Mouse (Mus musculus): ENCODE data around the gene Mmp8. TPM values are rescaled to one million over a fixed set of nuclear protein-coding genes. Genes with fewer than 3 reads are reported as not detected.

The Mmp8 gene
- polyA plus RNA-seq, 1 experiment from 2014 or later = not detected

- DNase-seq (ENCODE audit: low spot score) (no peak), ATAC-seq (no peak)
- Histone ChIP-seq H3K9me3 (replicated peaks; ENCODE audit: control insufficient read depth, low read length) (no peaks in the 10 kb centered on the region), H3K4me1 (ENCODE audit: control insufficient read depth, insufficient read depth, low read length) (no peaks in the 10 kb centered on the region), H3K27me3 (replicated peaks; ENCODE audit: control insufficient read depth, insufficient read depth, low read length) (no peaks in the 10 kb centered on the region), H3K4me3 (ENCODE audit: low read depth, low read length) (no peak overlapping the region), H3K27ac (ENCODE audit: low read depth, low read length) (no peak overlapping the region), H3K9ac (ENCODE audit: low read length) (no peak overlapping the region), H3K36me3 (ENCODE audit: control insufficient read depth, insufficient read depth, low read length) (no peaks in the 10 kb centered on the region), H3K4me2 (ENCODE audit: low read length) (no peak overlapping the region)
- whole genome bisulfite sequencing = 78% methylated on average over 2 of the region's 2 CpGs
Observed at GRCm38 (mm10) chr9:7572663-7573308, 14.5 kb downstream of the Mmp8 start.

- DNase-seq (ENCODE audit: low spot score) (no peak), ATAC-seq (no peak)
- 83% methylated on average over 3 of the region's 3 CpGs for WGBS
- H3K4me1 ChIP-seq (ENCODE audit: control insufficient read depth, insufficient read depth, low read length) = no peaks in the 10 kb centered on the region
- no peaks in the 10 kb centered on the region for H3K27me3 ChIP-seq (replicated peaks; ENCODE audit: control insufficient read depth, insufficient read depth, low read length)
- no peak overlapping the region for H3K27ac ChIP-seq (ENCODE audit: low read depth, low read length)
- H3K9me3 ChIP-seq (replicated peaks; ENCODE audit: control insufficient read depth, low read length) = no peaks in the 10 kb centered on the region
- no peak overlapping the region for H3K9ac ChIP-seq (ENCODE audit: low read length)
- H3K4me2 ChIP-seq (ENCODE audit: low read length) = no peak overlapping the region
- no peaks in the 10 kb centered on the region for H3K36me3 ChIP-seq (ENCODE audit: control insufficient read depth, insufficient read depth, low read length)
- H3K4me3 ChIP-seq (ENCODE audit: low read depth, low read length) = no peak overlapping the region
Observed at GRCm38 (mm10) chr9:7575526-7575925, 17.3 kb downstream of the Mmp8 start.

GRCm38 (mm10) chr9:7577371-7577770 lies 19.1 kb downstream of the Mmp8 start:
- Histone ChIP-seq H3K4me3 (ENCODE audit: low read depth, low read length) (no peak overlapping the region), H3K4me2 (ENCODE audit: low read length) (no peak overlapping the region), H3K9me3 (replicated peaks; ENCODE audit: control insufficient read depth, low read length) (no peaks in the 10 kb centered on the region), H3K9ac (ENCODE audit: low read length) (no peak overlapping the region), H3K36me3 (ENCODE audit: control insufficient read depth, insufficient read depth, low read length) (no peaks in the 10 kb centered on the region), H3K27me3 (replicated peaks; ENCODE audit: control insufficient read depth, insufficient read depth, low read length) (no peaks in the 10 kb centered on the region), H3K27ac (ENCODE audit: low read depth, low read length) (no peak overlapping the region), H3K4me1 (ENCODE audit: control insufficient read depth, insufficient read depth, low read length) (no peaks in the 10 kb centered on the region)
- DNase-seq (ENCODE audit: low spot score) (no peak), ATAC-seq (no peak)
- WGBS = 93% methylated on average over 2 of the region's 2 CpGs

- Histone ChIP-seq H3K9me3 (replicated peaks; ENCODE audit: control insufficient read depth, low read length) (no peaks in the 10 kb centered on the region), H3K27ac (ENCODE audit: low read depth, low read length) (no peak overlapping the region), H3K27me3 (replicated peaks; ENCODE audit: control insufficient read depth, insufficient read depth, low read length) (no peaks in the 10 kb centered on the region), H3K4me1 (ENCODE audit: control insufficient read depth, insufficient read depth, low read length) (no peaks in the 10 kb centered on the region), H3K4me2 (ENCODE audit: low read length) (no peak overlapping the region), H3K9ac (ENCODE audit: low read length) (no peak overlapping the region), H3K4me3 (ENCODE audit: low read depth, low read length) (no peak overlapping the region), H3K36me3 (ENCODE audit: control insufficient read depth, insufficient read depth, low read length) (no peaks in the 10 kb centered on the region)
- ATAC-seq (no peak), DNase-seq (ENCODE audit: low spot score) (no peak)
- WGBS = 76% methylated on average over 8 of the region's 8 CpGs
Observed at GRCm38 (mm10) chr9:7590063-7590462, 31.8 kb downstream of the Mmp8 start.

GRCm38 (mm10) chr9:7593272-7593812 lies 35.1 kb downstream of the Mmp8 start:
- ATAC-seq = no peak
- Histone ChIP-seq H3K27me3 (replicated peaks; ENCODE audit: control insufficient read depth, insufficient read depth, low read length) (no peaks in the 10 kb centered on the region), H3K27ac (ENCODE audit: low read depth, low read length) (no peak overlapping the region), H3K4me1 (ENCODE audit: control insufficient read depth, insufficient read depth, low read length) (no peaks in the 10 kb centered on the region), H3K4me2 (ENCODE audit: low read length) (no peak overlapping the region), H3K4me3 (ENCODE audit: low read depth, low read length) (no peak overlapping the region), H3K9ac (ENCODE audit: low read length) (no peak overlapping the region), H3K36me3 (ENCODE audit: control insufficient read depth, insufficient read depth, low read length) (no peaks in the 10 kb centered on the region), H3K9me3 (replicated peaks; ENCODE audit: control insufficient read depth, low read length) (no peaks in the 10 kb centered on the region)
- no peak for DNase-seq (ENCODE audit: low spot score)
- 93% methylated on average over 3 of the region's 3 CpGs for WGBS

- peak overlapping the region; percentile 47 for H3K4me2 ChIP-seq (ENCODE audit: low read length)
- H3K4me1 ChIP-seq (ENCODE audit: control insufficient read depth, insufficient read depth, low read length) = no peaks in the 10 kb centered on the region
- no peak overlapping the region for H3K27ac ChIP-seq (ENCODE audit: low read depth, low read length)
- peak overlapping the region; percentile 19; the same call in 1 of the 2 replicates for H3K4me3 ChIP-seq (ENCODE audit: low read depth, low read length)
- WGBS = 8% methylated on average over 6 of the region's 6 CpGs
- peak; percentile 98 for ATAC-seq
- peak; percentile 93 for DNase-seq (ENCODE audit: low spot score)
- no peaks in the 10 kb centered on the region for H3K9me3 ChIP-seq (replicated peaks; ENCODE audit: control insufficient read depth, low read length)
- peak overlapping the region; percentile 51 for H3K9ac ChIP-seq (ENCODE audit: low read length)
- H3K36me3 ChIP-seq (ENCODE audit: control insufficient read depth, insufficient read depth, low read length) = no peaks in the 10 kb centered on the region
- H3K27me3 ChIP-seq (replicated peaks; ENCODE audit: control insufficient read depth, insufficient read depth, low read length) = no peaks in the 10 kb centered on the region
Observed at GRCm38 (mm10) chr9:7594816-7595540, 36.7 kb downstream of the Mmp8 start.

GRCm38 (mm10) chr9:7602982-7603742 lies 44.9 kb downstream of the Mmp8 start:
- no peak overlapping the region for H3K9ac ChIP-seq (ENCODE audit: low read length)
- no peaks in the 10 kb centered on the region for H3K27me3 ChIP-seq (replicated peaks; ENCODE audit: control insufficient read depth, insufficient read depth, low read length)
- H3K4me3 ChIP-seq (ENCODE audit: low read depth, low read length) = no peak overlapping the region
- H3K36me3 ChIP-seq (ENCODE audit: control insufficient read depth, insufficient read depth, low read length) = no peaks in the 10 kb centered on the region
- DNase-seq (ENCODE audit: low spot score) (peak; percentile 76), ATAC-seq (peak; percentile 72)
- H3K9me3 ChIP-seq (replicated peaks; ENCODE audit: control insufficient read depth, low read length) = no peaks in the 10 kb centered on the region
- no peaks in the 10 kb centered on the region for H3K4me1 ChIP-seq (ENCODE audit: control insufficient read depth, insufficient read depth, low read length)
- WGBS = 6% methylated on average over 3 of the region's 3 CpGs
- no peak overlapping the region for H3K27ac ChIP-seq (ENCODE audit: low read depth, low read length)
- H3K4me2 ChIP-seq (ENCODE audit: low read length) = no peak overlapping the region

GRCm38 (mm10) chr9:7604005-7604404 lies 45.7 kb downstream of the Mmp8 start:
- no peaks in the 10 kb centered on the region for H3K27me3 ChIP-seq (replicated peaks; ENCODE audit: control insufficient read depth, insufficient read depth, low read length)
- no peak for ATAC-seq
- no peak overlapping the region for H3K27ac ChIP-seq (ENCODE audit: low read depth, low read length)
- no peaks in the 10 kb centered on the region for H3K36me3 ChIP-seq (ENCODE audit: control insufficient read depth, insufficient read depth, low read length)
- WGBS = 82% methylated on average over 6 of the region's 6 CpGs
- H3K9me3 ChIP-seq (replicated peaks; ENCODE audit: control insufficient read depth, low read length) = no peaks in the 10 kb centered on the region
- no peaks in the 10 kb centered on the region for H3K4me1 ChIP-seq (ENCODE audit: control insufficient read depth, insufficient read depth, low read length)
- H3K4me2 ChIP-seq (ENCODE audit: low read length) = no peak overlapping the region
- H3K4me3 ChIP-seq (ENCODE audit: low read depth, low read length) = no peak overlapping the region
- no peak for DNase-seq (ENCODE audit: low spot score)
- no peak overlapping the region for H3K9ac ChIP-seq (ENCODE audit: low read length)

All from forebrain, embryonic 14.5 days (tissue).